Mouse (Mus musculus) kidney, postnatal 0 days (tissue): ENCODE data around the gene Cdkn2aipnl. TPM values are rescaled to one million over a fixed set of nuclear protein-coding genes. Genes with fewer than 3 reads are reported as not detected.
A peak's percentile ranks its signal among the peaks of the same experiment; 100 is the strongest.

Experiments used
- ATAC-seq: fragments of 200-750 bp; cut with Nextera tagmentation; replicated peaks from 2 replicates; pipeline ENCODE4 v1.8.0; 2017; ENCODE audit warnings: low read depth, moderate number of reproducible peaks, moderate TSS enrichment, moderate library complexity; ENCODE audit not compliant: low FRiP score
- DNase-seq: peaks from one replicate; pipeline ENCODE4 v3.0.0-alpha.2; 2016; ENCODE audit warnings: low spot score
- H3K27ac ChIP-seq: fragments of 300-500 bp; sonication (generic); 2 replicates; pipeline ENCODE4 v1.5.1; 2014; ENCODE audit warnings: mild to moderate bottlenecking
- H3K27me3 ChIP-seq: fragments of 300-500 bp; sonication (generic); 2 replicates; pipeline ENCODE4 v1.6.1; 2014; ENCODE audit warnings: low read length, mixed read lengths; ENCODE audit not compliant: insufficient read depth
- H3K36me3 ChIP-seq: fragments of 300-500 bp; sonication (generic); 2 replicates; pipeline ENCODE4 v1.6.1; 2014; ENCODE audit warnings: low read length, mixed read lengths; ENCODE audit not compliant: insufficient read depth
- H3K4me1 ChIP-seq: fragments of 300-500 bp; sonication (generic); replicated peaks from 2 replicates; pipeline ENCODE4 v1.6.1; 2014; ENCODE audit warnings: antibody characterized with exemption, low read length, mixed read lengths; ENCODE audit not compliant: insufficient read depth
- H3K4me2 ChIP-seq: fragments of 300-500 bp; sonication (generic); 2 replicates; pipeline ENCODE4 v1.6.1; 2014; ENCODE audit warnings: mild to moderate bottlenecking, low read length, moderate library complexity, mixed read lengths
- H3K4me3 ChIP-seq: fragments of 300-500 bp; sonication (generic); replicated peaks from 2 replicates; pipeline ENCODE4 v1.5.1; 2014; ENCODE audit warnings: low read depth, low read length
- H3K9ac ChIP-seq: fragments of 300-500 bp; sonication (generic); 2 replicates; pipeline ENCODE4 v1.6.1; 2014; ENCODE audit warnings: low read depth, low read length
- H3K9me3 ChIP-seq: fragments of 300-500 bp; sonication (generic); replicated peaks from 2 replicates; pipeline ENCODE4 v1.6.1; 2016; ENCODE audit warnings: low read length, inconsistent platforms, mixed read lengths
- CTCF ChIP-seq: IDR thresholded peaks from 2 replicates; pipeline ENCODE4 v1.5.1; 2016; ENCODE audit warnings: antibody characterized with exemption, low read depth, mild to moderate bottlenecking, moderate library complexity
- WGBS: fragments of 180-500 bp; shearing (Covaris S2); extraction: QIAGEN DNeasy Blood & Tissue Kit; methylation state at CpG from one replicate; pipeline ENCODE4 v1.1.7; 2014; 5-methylcytosine and 5-hydroxymethylcytosine counted together
- polyA plus RNA-seq: library from polyadenylated mRNA; unstranded; fragments of >200 nt; fragmentation: Nextera tagmentation; extraction: Ambion mirVana; gene quantifications from 2 replicates; pipeline ENCODE4 v1.2.1, GENCODE M21; 2015

Gene Cdkn2aipnl
- 70.8 and 71.7 TPM in 2 replicates for polyA plus RNA-seq

DNA sequence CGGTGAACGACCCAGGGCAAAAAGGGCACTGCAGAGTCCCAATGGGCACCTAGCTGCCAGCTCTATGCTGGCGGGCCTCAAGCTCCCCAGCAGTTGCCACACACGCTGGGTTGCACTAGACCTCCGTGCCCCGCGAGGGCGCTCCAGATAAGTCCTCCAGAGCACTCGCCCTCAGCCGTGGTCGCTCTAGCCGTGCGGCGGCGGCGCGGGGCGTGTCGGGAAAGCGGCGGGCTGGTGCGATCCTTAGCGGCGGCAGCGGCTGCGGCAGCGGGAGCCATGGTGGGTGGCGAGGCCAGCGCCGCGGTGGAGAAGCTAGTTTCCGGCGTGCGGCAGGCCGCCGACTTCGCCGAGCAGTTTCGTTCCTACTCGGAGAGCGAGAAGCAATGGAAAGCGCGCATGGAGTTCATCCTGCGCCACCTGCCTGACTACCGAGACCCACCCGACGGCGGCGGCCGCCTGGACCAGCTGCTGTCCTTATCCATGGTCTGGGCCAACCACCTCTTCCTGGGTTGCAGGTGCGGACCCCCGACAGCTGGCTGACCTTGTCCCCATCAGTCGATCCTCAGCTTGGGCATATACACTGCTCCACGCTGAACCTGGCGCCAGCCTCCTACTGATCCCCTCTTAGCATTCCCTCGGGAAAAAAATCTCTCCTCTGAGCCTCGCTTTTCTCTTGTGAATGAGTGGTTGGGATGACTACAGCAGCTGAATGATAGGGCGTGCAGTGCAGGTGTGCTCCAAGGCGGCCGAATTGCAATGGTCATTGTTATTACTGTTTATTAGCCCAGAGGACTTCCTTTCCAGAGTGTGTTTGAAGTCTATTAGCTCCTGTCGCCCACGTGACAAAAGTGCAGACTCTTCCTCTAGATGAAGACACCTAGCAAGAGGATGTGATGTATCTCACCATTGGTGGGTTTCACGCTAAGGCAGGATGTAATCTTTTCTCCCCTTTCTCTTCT lies at the start of gene Cdkn2aipnl:
Cdkn2aipnl (plus strand) TSS at position 219 of the 959 bp plus-strand sequence.
- Histone ChIP-seq H3K4me2 (peak within 1 kb of the TSS; percentile 89), H3K36me3 (peaks cover 14% of the 10 kb centered on the region; the same call in 1 of the 2 replicates), H3K27me3 (no peaks in the 10 kb centered on the region), H3K9me3 (no peaks in the 10 kb centered on the region), H3K27ac (no peak within 1 kb of the TSS; the same call in 1 of the 2 replicates), H3K4me3 (peak within 1 kb of the TSS; percentile 60), H3K4me1 (no peaks in the 10 kb centered on the region), H3K9ac (peak within 1 kb of the TSS; percentile 74)
- under 1% methylated on average over 58 of the region's 63 CpGs for WGBS
- peak; percentile 89 for TF ChIP-seq CTCF
- DNase-seq (peak; percentile 93), ATAC-seq (peak; percentile 92)

- TF ChIP-seq CTCF: no peak
- peak; percentile 46 for DNase-seq
- peak overlapping the region; percentile 50 for H3K27ac ChIP-seq
- no peaks in the 10 kb centered on the region for H3K9me3 ChIP-seq
- H3K36me3 ChIP-seq: no peaks in the 10 kb centered on the region
- no peaks in the 10 kb centered on the region for H3K27me3 ChIP-seq
- no peak overlapping the region for H3K9ac ChIP-seq
- peaks cover 7% of the 10 kb centered on the region for H3K4me1 ChIP-seq
- no peak overlapping the region for H3K4me2 ChIP-seq
- H3K4me3 ChIP-seq: no peak overlapping the region
- 37% methylated on average over 2 of the region's 2 CpGs for WGBS
- ATAC-seq: no peak; the same call in 1 of the 2 replicates
Observed at GRCm38 (mm10) chr11:51917951-51918350, 49.5 kb upstream of the Cdkn2aipnl start.

GRCm38 (mm10) chr11:51918576-51918975 lies 48.9 kb upstream of the Cdkn2aipnl start:
- peaks cover 7% of the 10 kb centered on the region for H3K4me1 ChIP-seq
- peak overlapping the region; percentile 50; the same call in 1 of the 2 replicates for H3K27ac ChIP-seq
- 79% methylated on average over 2 of the region's 2 CpGs for WGBS
- no peak for DNase-seq
- H3K9ac ChIP-seq: no peak overlapping the region
- no peak overlapping the region for H3K4me3 ChIP-seq
- H3K36me3 ChIP-seq: no peaks in the 10 kb centered on the region
- no peak overlapping the region for H3K4me2 ChIP-seq
- H3K9me3 ChIP-seq: no peaks in the 10 kb centered on the region
- ATAC-seq: no peak
- H3K27me3 ChIP-seq: no peaks in the 10 kb centered on the region
- TF ChIP-seq CTCF: no peak

- Histone ChIP-seq H3K36me3 (no peaks in the 10 kb centered on the region), H3K9me3 (no peaks in the 10 kb centered on the region), H3K27me3 (no peaks in the 10 kb centered on the region), H3K9ac (no peak overlapping the region), H3K27ac (no peak overlapping the region), H3K4me3 (no peak overlapping the region), H3K4me1 (no peaks in the 10 kb centered on the region; the same call in 1 of the 2 replicates), H3K4me2 (no peak overlapping the region)
- no peak for TF ChIP-seq CTCF
- DNase-seq (no peak), ATAC-seq (no peak)
- WGBS: 56% methylated on average over 8 of the region's 8 CpGs
Observed at GRCm38 (mm10) chr11:51921355-51922125, 45.9 kb upstream of the Cdkn2aipnl start.

DNA sequence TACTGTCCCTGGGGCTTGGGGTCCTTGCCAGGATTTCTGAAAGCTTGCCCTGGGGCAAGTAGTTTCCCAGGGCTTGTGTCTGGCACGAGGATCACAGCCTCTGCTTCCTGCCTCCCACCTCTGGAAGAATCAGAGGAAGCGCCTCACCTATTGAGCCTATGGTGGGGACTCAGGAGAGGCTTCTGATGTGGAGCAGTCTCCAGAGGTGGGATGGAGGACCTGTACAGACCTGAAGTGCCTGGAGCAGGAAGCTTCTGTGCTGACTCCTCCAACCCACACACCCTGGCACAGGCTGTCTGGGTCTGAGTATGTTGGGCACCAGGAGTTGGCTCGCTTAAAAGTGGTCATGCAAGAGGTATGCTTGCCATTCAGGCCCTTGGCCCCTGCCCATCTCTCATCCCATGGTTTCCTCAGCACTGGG lies 45.0 kb upstream of the Cdkn2aipnl start:
- Histone ChIP-seq H3K9ac (no peak overlapping the region), H3K4me3 (no peak overlapping the region), H3K4me1 (no peaks in the 10 kb centered on the region), H3K27ac (no peak overlapping the region), H3K36me3 (no peaks in the 10 kb centered on the region), H3K4me2 (no peak overlapping the region), H3K9me3 (no peaks in the 10 kb centered on the region), H3K27me3 (no peaks in the 10 kb centered on the region)
- ATAC-seq: no peak
- no peak for TF ChIP-seq CTCF
- WGBS: 84% methylated on average over 3 of the region's 3 CpGs
- DNase-seq: no peak

DNA sequence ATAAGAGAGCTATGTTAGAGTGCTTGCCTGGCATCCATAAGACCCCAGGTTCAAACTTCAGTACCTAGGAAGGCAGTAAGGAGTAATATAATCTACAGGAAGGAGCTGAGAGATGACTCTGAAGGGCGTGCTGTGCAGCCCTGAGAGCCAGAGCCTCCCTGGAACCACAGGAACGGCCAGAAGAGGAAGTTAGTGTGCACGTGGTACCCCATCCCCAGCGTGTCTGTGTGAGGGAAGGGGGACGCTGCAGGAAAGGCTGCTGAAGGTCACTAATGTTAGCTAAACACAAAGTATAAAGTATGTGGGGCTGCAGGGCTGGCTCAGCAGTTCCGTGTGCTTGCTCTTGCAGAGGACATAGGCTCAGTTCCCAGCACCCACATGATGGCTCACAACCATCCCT lies 41.9 kb upstream of the Cdkn2aipnl start:
- no peaks in the 10 kb centered on the region for H3K4me1 ChIP-seq
- H3K9me3 ChIP-seq: no peaks in the 10 kb centered on the region
- WGBS: 58% methylated on average over 6 of the region's 6 CpGs
- no peak overlapping the region for H3K4me2 ChIP-seq
- H3K36me3 ChIP-seq: no peaks in the 10 kb centered on the region
- H3K27me3 ChIP-seq: no peaks in the 10 kb centered on the region
- ATAC-seq (no peak), DNase-seq (no peak)
- H3K4me3 ChIP-seq: no peak overlapping the region
- no peak for TF ChIP-seq CTCF
- no peak overlapping the region for H3K9ac ChIP-seq
- no peak overlapping the region for H3K27ac ChIP-seq
